Mouse (Mus musculus) mouse trophoblast stem cell (cell line): ENCODE results near the gene Tns3.
"Not testable (repeated sequence)": the region's sequence is repeated elsewhere in the genome, so short reads cannot be mapped to it uniquely, and the experiment has no call there.

ENCODE experiments used
- in situ Hi-C, 2 experiments: fragments of 300-500 bp; cut with MseI, MboI; formaldehyde crosslinking; loops; 2 replicates in 1 of 2; 3 replicates in 1 of 2; pipeline ENCODE4 v1.15.1; 2025

The Tns3 gene

GRCm38 (mm10) chr11:8622668-8623067 lies 41.7 kb downstream of the Tns3 start:
- in situ Hi-C loops, result no loop called here

DNA sequence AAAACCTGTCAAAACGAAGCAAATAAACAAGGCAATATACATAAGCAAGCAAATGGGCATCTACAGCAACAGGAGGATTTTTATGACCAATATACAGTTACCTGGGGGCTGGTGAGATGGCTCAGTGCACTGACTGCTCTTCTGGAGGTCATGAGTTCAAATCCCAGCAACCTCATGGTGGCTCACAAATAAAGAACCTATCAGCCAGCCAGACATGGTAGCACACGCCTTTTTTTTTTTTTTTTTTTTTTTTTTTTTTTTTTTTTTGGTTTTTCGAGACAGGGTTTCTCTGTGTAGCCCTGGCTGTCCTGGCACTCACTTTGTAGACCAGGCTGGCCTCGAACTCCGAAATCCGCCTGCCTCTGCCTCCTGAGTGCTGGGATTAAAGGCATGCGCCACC lies 45.2 kb downstream of the Tns3 start:
- in situ Hi-C loops, result not testable (repeated sequence)

GRCm38 (mm10) chr11:8618301-8618700 lies 46.0 kb downstream of the Tns3 start:
- in situ Hi-C loops, result no loop called here

DNA sequence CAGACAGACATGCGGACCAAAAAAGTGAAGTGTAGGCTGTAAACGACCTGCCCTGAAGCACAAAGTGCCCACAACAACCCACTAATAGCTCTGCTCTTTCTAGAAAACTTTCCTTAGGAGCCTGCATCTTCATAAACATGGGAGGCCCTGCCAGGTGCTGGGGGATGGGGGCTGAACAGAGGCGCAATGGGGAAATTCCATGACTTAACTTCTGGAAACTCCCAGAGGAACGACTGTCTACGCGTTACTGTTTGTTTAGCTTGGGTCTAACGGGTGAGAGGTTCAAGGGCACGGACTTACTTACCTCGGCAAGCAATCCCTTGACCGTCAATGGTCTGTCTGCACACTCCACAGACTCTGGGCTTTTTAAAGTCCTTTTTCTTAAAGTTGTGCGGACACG lies 48.9 kb downstream of the Tns3 start:
- in situ Hi-C loops, result no loop called here

- in situ Hi-C loops, result no loop called here
Measured at GRCm38 (mm10) chr11:8610456-8610855, 53.9 kb downstream of the Tns3 start.

DNA sequence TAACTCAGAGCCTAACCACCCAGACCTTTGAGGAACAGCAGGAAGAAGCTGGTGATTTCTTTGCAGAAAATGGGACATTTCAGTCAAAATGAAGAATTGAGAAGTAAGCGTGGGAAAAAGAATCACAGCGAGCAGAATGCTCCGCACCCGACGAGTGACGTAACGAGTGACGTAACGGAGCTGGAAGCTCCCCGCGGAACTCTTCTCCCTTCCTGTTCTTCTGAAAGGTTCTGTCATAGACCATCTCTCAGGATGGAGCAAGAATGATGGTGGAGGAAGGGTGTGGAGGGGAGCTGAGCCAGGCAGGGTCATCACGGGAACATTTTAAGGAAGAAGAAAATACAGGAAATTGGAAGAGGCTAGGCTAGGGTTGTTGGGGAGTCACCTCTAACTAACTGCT lies 54.5 kb downstream of the Tns3 start:
- in situ Hi-C loops, result no loop called here

DNA sequence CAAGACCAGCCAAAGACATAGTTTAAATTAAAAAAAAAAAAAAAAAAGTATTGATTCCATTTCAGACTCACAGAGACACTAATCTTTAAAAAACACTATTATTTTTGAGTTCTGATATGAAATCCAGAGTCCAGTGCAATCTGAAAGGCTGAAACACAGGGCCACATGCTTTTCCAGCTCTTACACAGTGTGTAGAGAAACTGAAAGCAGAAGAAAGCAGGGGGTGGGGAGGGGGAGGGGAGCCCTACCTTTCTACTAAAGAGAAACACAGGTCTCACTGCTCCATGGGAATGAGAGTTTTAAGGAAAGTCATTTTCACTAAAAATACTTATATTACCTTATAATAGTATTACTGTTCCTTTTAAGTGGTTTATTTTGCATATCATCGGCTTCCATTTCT lies 57.2 kb downstream of the Tns3 start:
- in situ Hi-C loops, result no loop called here

DNA sequence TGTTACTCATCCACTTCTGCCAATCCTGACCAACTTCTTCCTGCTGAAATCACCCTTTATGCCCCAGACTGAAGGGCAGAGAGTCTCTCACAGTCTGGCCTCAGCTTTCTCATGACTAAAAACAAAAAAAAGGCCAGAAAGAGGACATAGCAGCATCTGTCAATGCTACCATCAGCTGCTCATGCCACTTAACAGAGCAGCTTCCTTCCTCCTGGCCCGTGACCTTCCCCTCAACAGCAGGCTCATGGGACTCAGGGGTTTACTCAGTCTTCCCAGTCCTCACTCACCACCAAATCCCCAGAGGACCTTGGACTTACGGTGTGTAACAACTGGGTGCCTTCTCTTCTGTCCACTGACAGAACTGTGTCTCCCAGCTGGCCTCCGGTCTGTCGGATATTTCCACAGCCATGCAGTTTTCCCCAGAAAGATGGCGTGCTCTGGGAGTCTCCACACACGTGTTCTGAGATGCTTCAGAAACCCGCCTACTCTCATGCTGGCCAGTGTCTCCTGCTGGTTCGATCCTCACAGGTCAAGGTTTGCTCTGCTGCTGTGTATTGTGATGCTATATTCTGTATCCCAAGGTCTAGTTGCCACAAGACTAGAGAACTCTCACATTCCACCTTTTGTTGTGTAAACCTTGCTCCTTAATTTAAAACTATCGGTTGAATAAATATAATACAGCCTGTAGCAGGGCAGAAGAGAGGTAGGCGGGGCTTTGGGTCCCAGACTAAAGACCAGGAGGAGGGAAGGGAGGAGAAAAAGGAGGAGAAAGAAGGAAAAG lies 59.4 kb downstream of the Tns3 start:
- in situ Hi-C loops, result no loop called here

- in situ Hi-C loops, result no loop called here
Measured at GRCm38 (mm10) chr11:8602606-8603005, 61.7 kb downstream of the Tns3 start.

DNA sequence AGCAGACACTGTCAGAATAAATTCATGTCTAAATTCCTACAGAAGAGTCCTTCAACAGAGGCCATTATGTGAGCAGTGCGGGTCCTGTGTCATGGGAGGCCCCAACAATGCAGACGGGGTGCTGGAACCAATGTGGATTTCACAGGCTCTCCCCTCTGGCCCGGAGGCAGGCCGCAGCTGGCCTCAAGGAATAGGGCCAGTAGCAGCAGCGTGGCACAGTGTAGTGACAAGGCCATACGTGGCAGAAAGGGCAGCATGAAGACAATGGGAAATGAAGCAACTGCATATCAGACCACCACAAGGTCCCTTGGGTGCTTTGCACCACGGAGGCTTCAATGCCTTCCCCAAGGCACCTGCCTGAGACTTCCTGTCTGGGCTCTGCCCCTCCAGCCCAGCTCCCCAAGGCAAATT lies 62.9 kb downstream of the Tns3 start:
- in situ Hi-C loops, result no loop called here

GRCm38 (mm10) chr11:8595642-8596041 lies 68.7 kb downstream of the Tns3 start:
- in situ Hi-C loops, result no loop called here

GRCm38 (mm10) chr11:8593172-8593571 lies 71.2 kb downstream of the Tns3 start:
- in situ Hi-C loops, result no loop called here

GRCm38 (mm10) chr11:8591271-8591670 lies 73.1 kb downstream of the Tns3 start:
- in situ Hi-C loops, result no loop called here

- in situ Hi-C loops, result no loop called here
Measured at GRCm38 (mm10) chr11:8589226-8589905, 75.0 kb downstream of the Tns3 start.

GRCm38 (mm10) chr11:8587941-8588340 lies 76.4 kb downstream of the Tns3 start:
- in situ Hi-C loops, result no loop called here

- in situ Hi-C loops, result no loop called here
Measured at GRCm38 (mm10) chr11:8586996-8587644, 77.2 kb downstream of the Tns3 start.

DNA sequence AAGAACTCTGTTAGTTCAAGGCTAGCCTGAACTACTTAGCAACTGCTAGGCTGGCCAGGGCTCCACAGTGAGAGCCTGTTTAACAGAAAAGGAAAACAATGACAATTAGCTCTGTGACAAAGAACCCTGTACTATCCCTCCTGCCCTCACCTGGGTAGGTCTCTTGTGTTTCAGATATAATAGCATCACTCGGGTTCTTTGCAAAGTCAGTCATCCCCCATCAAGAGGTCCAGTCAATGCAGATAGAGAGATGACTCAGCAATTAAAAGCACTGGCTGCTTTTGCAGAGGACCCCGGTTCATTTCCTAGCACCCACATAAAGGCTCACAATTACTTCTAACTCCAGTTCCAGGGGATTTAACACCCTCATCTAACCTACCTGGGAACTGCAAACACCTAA lies 78.0 kb downstream of the Tns3 start:
- in situ Hi-C loops, result no loop called here

GRCm38 (mm10) chr11:8585686-8586085 lies 78.6 kb downstream of the Tns3 start:
- in situ Hi-C loops, result no loop called here

- in situ Hi-C loops, result no loop called here
Measured at GRCm38 (mm10) chr11:8584925-8585324, 79.4 kb downstream of the Tns3 start.

GRCm38 (mm10) chr11:8584307-8584706 lies 80.0 kb downstream of the Tns3 start:
- in situ Hi-C loops, result no loop called here

DNA sequence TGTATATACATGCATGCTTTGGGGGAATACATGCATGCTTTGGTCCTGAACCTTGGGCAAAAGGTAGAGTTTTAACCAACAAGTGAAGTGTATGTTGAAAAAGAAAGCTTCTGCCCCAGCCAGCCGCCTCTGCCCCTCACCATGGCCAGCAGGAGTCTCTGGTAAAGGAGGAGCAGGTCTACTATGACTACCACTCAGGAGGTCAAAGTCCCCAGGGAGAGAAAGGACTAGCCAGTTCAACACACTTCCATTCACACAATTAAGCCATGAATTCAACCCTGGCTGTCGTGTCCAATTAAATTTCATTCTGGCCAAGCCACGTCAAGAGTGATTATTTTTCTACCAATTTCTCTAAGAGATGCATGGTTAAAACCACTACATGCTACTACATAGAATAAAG lies 81.2 kb downstream of the Tns3 start:
- in situ Hi-C loops, result no loop called here

- in situ Hi-C loops, result no loop called here
Measured at GRCm38 (mm10) chr11:8582101-8582920, 82.0 kb downstream of the Tns3 start.
